Mouse (Mus musculus) intestine, embryonic 15.5 days (tissue): ENCODE measurements around the gene Slc25a18. TPM values are rescaled to one million over a fixed set of nuclear protein-coding genes. Genes with fewer than 3 reads are reported as not detected.
A peak's percentile ranks its signal among the peaks of the same experiment; 100 is the strongest.
"Not testable (repeated sequence)": the region's sequence is repeated elsewhere in the genome, so short reads cannot be mapped to it uniquely, and the experiment has no call there.

Experiments used
- ATAC-seq: fragments of 200-750 bp; cut with Nextera tagmentation; 2 replicates; pipeline ENCODE4 v1.8.0; 2017; ENCODE audit warnings: moderate TSS enrichment, moderate library complexity
- H3K27ac ChIP-seq: fragments of 300-500 bp; sonication (generic); 2 replicates; pipeline ENCODE4 v1.5.1; 2015; ENCODE audit warnings: mild to moderate bottlenecking, inconsistent platforms
- H3K27me3 ChIP-seq: fragments of 300-500 bp; sonication (generic); replicated peaks from 2 replicates; pipeline ENCODE4 v1.6.1; 2015; ENCODE audit warnings: inconsistent platforms
- H3K36me3 ChIP-seq: fragments of 300-500 bp; sonication (generic); 2 replicates; pipeline ENCODE4 v1.6.1; 2015; ENCODE audit warnings: inconsistent platforms
- H3K4me1 ChIP-seq: fragments of 300-500 bp; sonication (generic); replicated peaks from 2 replicates; pipeline ENCODE4 v1.6.1; 2015; ENCODE audit warnings: inconsistent platforms
- H3K4me2 ChIP-seq: fragments of 300-500 bp; sonication (generic); replicated peaks from 2 replicates; pipeline ENCODE4 v1.6.1; 2015; ENCODE audit warnings: mild to moderate bottlenecking, inconsistent platforms
- H3K4me3 ChIP-seq: fragments of 300-500 bp; sonication (generic); replicated peaks from 2 replicates; pipeline ENCODE4 v1.5.1; 2015; ENCODE audit warnings: inconsistent platforms
- H3K9ac ChIP-seq: fragments of 300-500 bp; sonication (generic); 2 replicates; pipeline ENCODE4 v1.6.1; 2015; ENCODE audit warnings: inconsistent platforms
- H3K9me3 ChIP-seq: fragments of 300-500 bp; sonication (generic); 2 replicates; pipeline ENCODE4 v1.6.1; 2016; ENCODE audit warnings: inconsistent platforms
- WGBS: fragments of 180-500 bp; shearing (Covaris S2); methylation state at CpG from one replicate; pipeline ENCODE4 v1.1.7; 2015; 5-methylcytosine and 5-hydroxymethylcytosine counted together
- polyA plus RNA-seq: library from polyadenylated mRNA; unstranded; fragments of >200 nt; fragmentation: Nextera tagmentation; extraction: Ambion mirVana; gene quantifications from 2 replicates; pipeline ENCODE4 v1.2.1, GENCODE M21; 2015

Slc25a18 gene
- polyA plus RNA-seq, 1 experiment from 2014 or later: 0.10 TPM

DNA sequence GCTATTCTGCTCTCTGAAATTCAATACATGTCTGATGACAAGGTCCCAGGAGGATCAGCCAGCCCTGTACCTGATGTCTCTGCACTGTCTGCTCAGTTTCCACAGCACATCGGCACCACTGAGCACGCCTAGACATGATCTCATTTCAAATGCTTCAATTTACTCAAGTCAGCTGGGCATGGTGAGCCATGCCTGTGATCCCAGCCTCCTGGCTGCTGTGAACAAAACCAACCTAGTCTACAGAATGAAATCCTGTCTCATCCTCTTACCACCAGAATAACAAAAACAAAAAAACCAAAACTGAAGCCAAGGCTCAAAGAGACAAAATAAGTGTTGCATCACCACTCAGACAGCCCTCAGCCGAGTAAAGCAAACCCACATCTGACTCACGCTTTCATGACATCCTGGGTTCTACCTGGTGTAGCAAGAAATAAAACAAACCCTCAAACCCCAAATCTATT, 26.2 kb downstream of the Slc25a18 start:
- 87% methylated on average over 4 of the region's 4 CpGs for WGBS
- no peaks in the 10 kb centered on the region for H3K4me1 ChIP-seq
- no peak overlapping the region for H3K27ac ChIP-seq
- H3K9ac ChIP-seq: no peak overlapping the region
- H3K36me3 ChIP-seq: peaks cover 38% of the 10 kb centered on the region
- no peaks in the 10 kb centered on the region for H3K27me3 ChIP-seq
- H3K9me3 ChIP-seq: no peaks in the 10 kb centered on the region
- no peak for ATAC-seq
- H3K4me2 ChIP-seq: no peak overlapping the region
- no peak overlapping the region for H3K4me3 ChIP-seq

DNA sequence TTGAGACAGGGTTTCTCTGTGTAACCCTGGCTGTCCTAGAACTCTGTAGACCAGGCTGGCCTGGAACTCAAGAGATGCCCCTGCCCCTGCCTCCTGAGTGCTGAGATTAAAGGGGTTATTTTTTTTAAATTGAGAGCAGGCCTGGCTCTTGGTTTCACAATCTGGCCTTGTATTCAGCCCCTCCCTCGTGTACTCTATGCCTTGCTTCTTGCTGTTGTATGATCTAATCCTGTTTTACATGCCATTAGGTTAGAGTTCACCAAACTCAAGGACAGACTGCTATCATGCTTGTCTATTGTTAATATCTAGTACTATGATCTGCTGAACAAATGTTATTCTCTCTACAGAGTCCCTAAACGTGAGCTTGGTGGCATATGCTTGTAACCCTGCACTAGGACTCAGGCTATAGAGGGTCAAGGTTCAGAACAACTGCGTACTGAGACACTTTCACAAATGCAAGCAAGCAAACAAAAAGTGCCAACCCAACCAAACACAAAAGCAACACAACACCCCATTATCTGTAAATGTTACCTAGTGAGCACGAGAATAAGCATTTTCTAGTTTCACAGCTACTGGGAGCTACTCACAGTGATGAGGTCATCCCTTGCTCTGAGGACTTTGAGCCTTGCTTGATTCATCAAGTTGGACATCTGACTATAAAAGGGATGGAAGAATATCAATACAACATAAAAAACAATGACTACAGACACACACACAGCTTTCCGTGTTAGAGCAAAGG, 33.8 kb downstream of the Slc25a18 start:
- H3K27me3 ChIP-seq: no peaks in the 10 kb centered on the region
- 69% methylated on average over 5 of the region's 5 CpGs for WGBS
- H3K36me3 ChIP-seq: peaks cover 36% of the 10 kb centered on the region
- H3K9me3 ChIP-seq: no peaks in the 10 kb centered on the region
- no peak overlapping the region for H3K4me3 ChIP-seq
- H3K27ac ChIP-seq: no peak overlapping the region
- no peak overlapping the region for H3K4me2 ChIP-seq
- peak; percentile 68; the same call in 1 of the 2 replicates for ATAC-seq
- no peak overlapping the region for H3K9ac ChIP-seq
- no peaks in the 10 kb centered on the region for H3K4me1 ChIP-seq

DNA sequence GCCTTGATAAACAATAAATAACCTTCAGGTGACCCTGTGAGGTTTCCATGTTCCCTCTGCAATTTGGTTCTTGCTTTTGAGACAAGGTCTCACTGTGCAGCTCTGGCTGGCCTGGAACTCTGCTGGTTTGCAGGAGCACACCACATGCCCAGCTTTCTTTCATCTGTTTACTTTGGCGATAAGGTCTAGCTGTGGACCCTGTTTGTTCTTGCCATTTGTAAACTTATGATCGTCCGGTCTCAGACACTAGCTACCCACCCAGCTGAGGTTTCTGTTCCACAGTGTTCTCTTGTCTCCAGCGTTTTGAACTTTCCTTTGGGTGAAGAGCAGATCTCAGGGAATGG, 34.3 kb downstream of the Slc25a18 start:
- ATAC-seq: peak; percentile 48

DNA sequence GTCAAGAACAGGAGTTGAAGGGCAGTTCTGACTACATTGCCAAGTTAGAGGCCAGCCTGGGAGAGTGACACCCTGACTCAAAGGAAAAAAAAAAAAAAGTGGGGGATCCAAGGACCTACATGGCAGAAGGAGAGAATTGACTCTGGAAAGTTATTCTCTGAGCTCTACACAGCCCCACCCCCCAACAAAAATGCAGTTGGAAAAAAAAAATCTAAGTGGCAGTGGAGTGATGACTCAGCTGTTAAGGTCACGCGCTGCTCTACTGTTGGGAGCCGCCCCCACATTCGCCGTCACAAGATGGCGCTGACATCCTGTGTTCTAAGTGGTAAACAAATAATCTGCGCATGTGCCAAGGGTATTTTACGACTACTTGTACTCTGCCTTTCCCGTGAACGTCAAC, 38.6 kb downstream of the Slc25a18 start:
- not testable (repeated sequence) for H3K4me2 ChIP-seq, H3K9me3 ChIP-seq, H3K27me3 ChIP-seq, H3K27ac ChIP-seq, H3K4me3 ChIP-seq, ATAC-seq, H3K9ac ChIP-seq, H3K4me1 ChIP-seq
- 95% methylated on average over 10 of the region's 10 CpGs for WGBS
- H3K36me3 ChIP-seq: peaks cover 18% of the 10 kb centered on the region

More for the DNA sequence above, 34.3 kb downstream of the Slc25a18 start:
- Histone ChIP-seq H3K27ac (no peak overlapping the region), H3K36me3 (peaks cover 34% of the 10 kb centered on the region), H3K4me2 (no peak overlapping the region), H3K4me1 (no peaks in the 10 kb centered on the region), H3K9me3 (no peaks in the 10 kb centered on the region), H3K27me3 (no peaks in the 10 kb centered on the region), H3K4me3 (no peak overlapping the region), H3K9ac (no peak overlapping the region)
- 72% methylated on average over 4 of the region's 4 CpGs for WGBS

DNA sequence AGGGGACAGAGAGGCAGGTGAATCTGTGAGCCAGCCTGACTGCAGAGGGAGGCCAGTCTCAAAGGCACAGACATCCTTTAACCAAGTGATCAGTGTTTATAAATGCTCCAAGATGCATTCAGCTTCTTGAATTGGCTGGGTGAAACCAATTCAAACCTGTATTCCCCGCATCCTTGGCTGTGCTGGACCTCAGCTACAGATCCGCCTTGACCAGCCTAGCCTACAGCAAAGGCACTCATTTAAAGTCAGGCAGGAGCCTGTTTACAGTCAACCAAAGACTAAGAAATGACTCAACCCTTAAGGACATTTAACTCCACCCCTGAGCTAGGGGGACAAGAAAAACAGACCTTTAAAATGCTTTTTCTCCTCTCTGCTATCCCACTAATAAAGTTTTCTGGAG, 45.9 kb downstream of the Slc25a18 start:
- Histone ChIP-seq H3K27me3 (no peaks in the 10 kb centered on the region), H3K36me3 (peaks cover 17% of the 10 kb centered on the region), H3K4me1 (peaks cover 9% of the 10 kb centered on the region), H3K9ac (no peak overlapping the region), H3K27ac (no peak overlapping the region), H3K9me3 (no peaks in the 10 kb centered on the region), H3K4me3 (no peak overlapping the region), H3K4me2 (no peak overlapping the region)
- 95% methylated on average over 2 of the region's 2 CpGs for WGBS
- ATAC-seq: no peak

DNA sequence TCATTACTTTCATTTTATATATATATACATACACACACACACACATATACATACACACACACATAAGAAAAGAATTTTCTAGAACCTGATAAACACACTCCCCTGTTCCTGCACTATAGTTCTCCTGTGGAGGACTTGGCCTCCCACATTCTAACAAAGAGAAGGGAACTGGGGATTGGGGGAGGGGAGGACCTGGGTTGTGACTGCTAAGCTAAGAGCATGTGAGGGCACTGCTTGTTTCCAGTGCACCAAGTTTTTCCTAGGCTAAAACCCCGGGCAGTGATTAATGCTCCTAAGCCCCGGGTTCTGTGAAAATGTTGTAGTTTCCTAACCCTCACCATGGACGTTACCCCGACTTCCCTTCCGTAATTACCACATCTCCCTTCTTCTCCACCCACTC, 46.8 kb downstream of the Slc25a18 start:
- Histone ChIP-seq H3K4me3 (no peak overlapping the region), H3K36me3 (peaks cover 17% of the 10 kb centered on the region), H3K4me2 (no peak overlapping the region), H3K27me3 (no peaks in the 10 kb centered on the region), H3K9ac (no peak overlapping the region), H3K27ac (no peak overlapping the region), H3K9me3 (no peaks in the 10 kb centered on the region), H3K4me1 (peaks cover 9% of the 10 kb centered on the region)
- no peak for ATAC-seq
- 88% methylated on average over 5 of the region's 5 CpGs for WGBS

DNA sequence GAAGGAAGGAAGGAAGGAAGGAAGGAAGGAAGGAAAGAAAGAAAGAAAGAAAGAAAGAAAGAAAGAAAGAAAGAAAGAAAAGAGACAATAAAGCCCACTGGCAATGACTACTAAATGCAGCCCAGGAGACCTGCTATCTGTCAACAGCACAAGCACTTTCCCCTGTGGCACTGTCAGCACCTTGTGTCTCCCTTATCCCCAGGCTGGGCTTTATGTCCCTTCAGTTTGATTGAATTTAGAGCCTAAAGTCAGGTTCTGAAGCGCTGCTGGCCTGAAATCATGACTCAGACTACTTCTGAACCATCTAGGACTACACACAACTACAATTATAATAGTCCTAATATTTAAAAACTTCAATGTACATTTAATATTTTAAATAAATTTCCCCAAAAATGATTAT, 47.6 kb downstream of the Slc25a18 start:
- Histone ChIP-seq H3K36me3 (peaks cover 17% of the 10 kb centered on the region), H3K9ac (no peak overlapping the region), H3K27ac (no peak overlapping the region), H3K27me3 (no peaks in the 10 kb centered on the region), H3K9me3 (no peaks in the 10 kb centered on the region), H3K4me1 (peaks cover 9% of the 10 kb centered on the region), H3K4me2 (peak overlapping the region; percentile 54), H3K4me3 (no peak overlapping the region)
- WGBS: 95% methylated on average over 1 of the region's 1 CpGs
- ATAC-seq: no peak

DNA sequence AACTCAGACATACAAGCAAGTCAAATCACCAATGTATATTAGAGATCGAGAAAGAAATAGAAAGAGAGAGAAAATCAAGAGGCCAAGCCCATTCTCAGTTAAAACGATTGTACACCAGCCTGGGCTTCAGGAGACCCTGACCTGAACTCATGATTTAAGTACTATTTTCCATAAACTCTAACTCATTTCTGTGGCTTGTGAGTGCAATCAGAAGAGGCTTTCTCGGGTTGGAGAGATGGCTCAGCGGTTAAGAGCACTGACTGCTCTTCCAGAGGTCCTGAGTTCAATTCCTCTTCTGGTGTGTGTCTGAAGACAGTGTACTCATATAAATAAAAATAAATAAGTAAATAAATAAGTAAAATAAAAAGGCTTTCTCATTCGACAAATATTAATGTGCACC, 48.3 kb downstream of the Slc25a18 start:
- Histone ChIP-seq H3K27me3 (no peaks in the 10 kb centered on the region), H3K4me3 (peak overlapping the region; percentile 89), H3K27ac (no peak overlapping the region), H3K4me2 (peak overlapping the region; percentile 54), H3K9ac (peak overlapping the region; percentile 76), H3K36me3 (peaks cover 17% of the 10 kb centered on the region), H3K4me1 (peaks cover 9% of the 10 kb centered on the region), H3K9me3 (no peaks in the 10 kb centered on the region)
- WGBS: 53% methylated on average over 5 of the region's 5 CpGs
- ATAC-seq: no peak

DNA sequence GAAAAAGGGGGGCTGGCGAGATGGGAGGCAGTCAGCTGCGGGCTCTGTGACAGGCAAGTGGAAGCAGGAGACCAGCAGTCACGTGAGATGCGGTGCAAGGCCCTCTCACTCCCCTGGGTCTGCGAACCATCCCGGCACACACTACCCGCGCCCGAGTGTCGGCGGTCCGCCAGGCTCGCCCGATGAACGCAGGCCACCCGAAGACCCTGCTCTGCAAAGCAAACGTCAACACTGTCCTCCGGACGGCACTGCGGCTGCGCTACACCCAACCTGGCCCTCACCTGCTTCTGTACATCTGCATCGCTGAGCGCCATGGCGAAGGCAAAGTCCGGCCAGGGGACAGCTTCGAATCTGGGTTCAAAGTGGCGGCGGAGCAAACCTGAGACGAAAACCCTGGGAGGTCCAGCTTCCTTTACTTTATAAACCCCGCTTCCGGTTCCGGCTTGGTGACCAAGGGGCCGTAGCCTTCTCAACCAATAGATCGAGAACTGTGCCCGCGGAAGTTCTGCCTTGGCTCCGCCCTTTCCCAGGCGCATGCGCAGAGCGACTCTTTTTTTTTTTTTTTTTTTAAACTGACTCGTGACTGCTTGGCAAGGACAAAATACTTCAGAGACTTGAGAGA, 49.0 kb downstream of the Slc25a18 start, which contains the start of gene Atp6v1e1:
Atp6v1e1 (minus strand) TSS at position 487 of the 622 bp plus-strand sequence.
- H3K4me3 ChIP-seq: peak within 1 kb of the TSS; percentile 89
- H3K4me1 ChIP-seq: peaks cover 9% of the 10 kb centered on the region
- H3K9ac ChIP-seq: peak within 1 kb of the TSS; percentile 76
- WGBS: under 1% methylated on average over 41 of the region's 41 CpGs
- ATAC-seq: peak; percentile 98
- H3K4me2 ChIP-seq: peak within 1 kb of the TSS; percentile 54
- H3K36me3 ChIP-seq: peaks cover 15% of the 10 kb centered on the region
- no peaks in the 10 kb centered on the region for H3K27me3 ChIP-seq
- H3K9me3 ChIP-seq: no peaks in the 10 kb centered on the region
- H3K27ac ChIP-seq: peak within 1 kb of the TSS; percentile 95

DNA sequence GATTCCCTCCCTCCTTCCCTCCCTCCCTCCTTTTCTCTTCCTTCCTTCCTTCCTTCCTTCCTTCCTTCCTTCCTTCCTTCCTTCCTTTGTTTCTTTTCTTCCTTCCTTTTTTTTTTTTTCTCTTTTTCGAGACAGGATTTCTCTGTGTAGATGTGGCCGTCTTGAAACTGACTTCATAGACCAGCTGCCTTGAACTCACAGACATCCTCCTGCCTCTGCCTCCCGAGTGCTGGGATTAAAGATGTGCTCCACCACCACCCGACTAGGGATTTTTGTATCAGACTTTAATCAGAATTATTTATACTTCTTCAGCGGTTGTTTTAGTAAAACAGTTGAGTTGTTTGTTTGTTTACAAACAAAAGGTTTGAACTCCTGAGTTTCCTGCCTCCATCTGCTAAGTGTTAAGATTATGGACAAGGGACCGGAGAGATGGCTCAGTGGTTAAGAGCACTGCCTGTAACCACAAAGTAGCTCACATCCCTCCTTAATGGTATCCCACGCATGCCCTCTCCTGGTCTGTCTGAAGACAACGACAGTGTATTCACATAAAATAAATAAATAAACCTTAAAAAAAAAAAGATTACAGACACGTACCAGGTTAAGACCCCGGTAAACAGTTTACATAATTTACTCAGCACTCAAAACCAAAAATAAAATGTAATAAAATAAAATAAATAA, 49.7 kb downstream of the Slc25a18 start:
- H3K27me3 ChIP-seq: no peaks in the 10 kb centered on the region
- 66% methylated on average over 10 of the region's 10 CpGs for WGBS
- H3K9ac ChIP-seq: no peak overlapping the region
- no peaks in the 10 kb centered on the region for H3K9me3 ChIP-seq
- peak overlapping the region; percentile 28; the same call in 1 of the 2 replicates for H3K4me2 ChIP-seq
- H3K4me3 ChIP-seq: peak overlapping the region; percentile 89; the same call in 1 of the 2 replicates
- no peak overlapping the region for H3K27ac ChIP-seq
- peaks cover 8% of the 10 kb centered on the region for H3K36me3 ChIP-seq
- peaks cover 9% of the 10 kb centered on the region for H3K4me1 ChIP-seq
- ATAC-seq: 0 out of 2 replicates have a peak, but pooled peaks have one; percentile 10

DNA sequence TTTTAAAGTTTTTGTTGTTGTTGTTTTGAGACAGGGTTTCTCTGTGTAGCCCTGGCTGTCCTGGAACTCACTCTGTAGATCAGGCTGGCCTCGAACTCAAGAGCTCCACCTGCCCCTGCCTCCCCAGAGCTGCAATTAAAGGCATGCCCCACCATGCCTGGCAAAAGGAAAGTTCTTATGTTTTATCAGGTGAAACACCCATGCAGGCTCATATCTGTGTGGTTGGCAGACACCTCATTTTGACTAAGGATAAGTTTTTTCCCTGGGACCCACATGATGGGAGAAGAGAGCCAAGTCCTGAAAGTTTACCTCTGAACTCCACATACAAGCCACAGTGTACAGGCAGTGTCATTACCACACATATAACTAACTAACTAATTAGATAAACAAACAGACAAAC, 56.7 kb downstream of the Slc25a18 start:
- no peak for ATAC-seq
- Histone ChIP-seq H3K4me1 (no peaks in the 10 kb centered on the region), H3K27ac (no peak overlapping the region), H3K4me3 (no peak overlapping the region), H3K27me3 (peaks cover 2% of the 10 kb centered on the region; the same call in 1 of the 2 replicates), H3K4me2 (no peak overlapping the region), H3K9ac (no peak overlapping the region), H3K36me3 (no peaks in the 10 kb centered on the region), H3K9me3 (no peaks in the 10 kb centered on the region)
- 63% methylated on average over 1 of the region's 1 CpGs for WGBS

DNA sequence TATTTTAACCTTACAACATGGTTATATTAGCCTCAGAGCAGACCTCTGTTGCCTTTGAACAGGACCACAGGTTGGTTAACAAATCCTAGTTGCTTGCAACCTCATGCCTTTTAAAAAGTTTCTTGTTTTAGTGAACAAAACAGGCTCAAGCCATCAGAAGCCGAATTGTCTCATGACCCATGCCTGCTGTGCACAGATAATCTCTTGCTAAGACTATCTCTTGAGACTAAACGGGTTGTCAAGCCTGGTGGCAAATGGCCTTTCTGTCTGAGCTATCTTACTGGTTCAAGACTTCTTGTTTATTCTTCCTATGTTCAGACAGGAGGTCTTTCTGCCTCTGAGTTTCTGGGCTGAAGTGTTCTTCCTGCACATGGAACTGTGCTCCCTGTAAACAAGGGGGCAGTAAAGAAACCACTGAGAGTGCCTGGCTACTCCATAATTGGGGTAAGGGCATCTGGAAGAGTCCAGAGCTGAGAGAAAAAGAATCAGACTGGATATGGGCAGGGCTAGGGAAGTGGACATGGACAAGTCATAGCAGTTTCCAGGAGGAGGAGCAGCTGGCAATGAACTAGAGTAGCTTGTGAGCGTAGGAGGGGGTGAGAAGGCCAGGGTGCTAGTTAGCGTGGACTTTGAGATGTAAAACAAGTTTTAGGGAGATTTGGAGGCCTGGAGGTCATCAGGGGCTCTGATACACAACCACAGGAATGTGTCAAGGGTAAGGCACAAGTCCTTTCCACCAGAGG, 57.7 kb downstream of the Slc25a18 start:
- no peaks in the 10 kb centered on the region for H3K4me1 ChIP-seq
- peaks cover 2% of the 10 kb centered on the region; the same call in 1 of the 2 replicates for H3K27me3 ChIP-seq
- no peak overlapping the region for H3K4me2 ChIP-seq
- H3K9me3 ChIP-seq: no peaks in the 10 kb centered on the region
- WGBS: 67% methylated on average over 4 of the region's 4 CpGs
- H3K36me3 ChIP-seq: no peaks in the 10 kb centered on the region
- no peak for ATAC-seq
- no peak overlapping the region for H3K4me3 ChIP-seq
- no peak overlapping the region for H3K27ac ChIP-seq
- no peak overlapping the region for H3K9ac ChIP-seq
